Mouse (Mus musculus) forelimb bud, embryonic 11.5 days (tissue): Measurements from ENCODE around the gene Sox9.

Experiments used
- DNase-seq: peaks from one replicate; pipeline ENCODE4 v3.0.0-alpha.2; 2012; ENCODE audit warnings: low read depth, low spot score

The Sox9 gene

DNA sequence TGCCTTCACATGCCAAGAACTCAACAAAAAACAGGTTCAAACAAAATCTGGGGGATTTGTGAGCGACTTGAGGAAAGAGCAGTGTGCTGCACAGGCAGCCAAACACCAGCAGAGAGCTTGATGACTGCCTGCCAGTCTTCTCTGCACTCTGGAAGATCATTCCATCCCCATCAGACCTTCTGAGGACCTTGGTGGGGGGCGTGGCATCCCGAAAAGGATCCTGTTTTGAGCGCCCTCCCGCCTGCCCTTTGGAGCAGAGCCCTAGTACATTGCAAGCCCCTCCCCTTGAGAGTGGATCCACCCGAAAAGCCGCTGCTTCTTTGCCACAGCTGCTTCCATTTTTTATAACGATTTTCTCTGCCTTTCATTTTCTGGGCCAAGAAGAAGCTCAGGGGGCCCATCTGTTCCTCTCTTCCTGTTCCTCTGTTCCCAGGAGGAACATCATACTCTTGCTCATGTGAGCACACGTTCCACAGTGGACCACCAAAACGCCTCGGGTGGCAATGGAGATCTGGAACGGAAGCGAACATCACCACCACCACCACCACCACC lies 16.9 kb downstream of the Sox9 start:
- DNase-seq = no peak

DNA sequence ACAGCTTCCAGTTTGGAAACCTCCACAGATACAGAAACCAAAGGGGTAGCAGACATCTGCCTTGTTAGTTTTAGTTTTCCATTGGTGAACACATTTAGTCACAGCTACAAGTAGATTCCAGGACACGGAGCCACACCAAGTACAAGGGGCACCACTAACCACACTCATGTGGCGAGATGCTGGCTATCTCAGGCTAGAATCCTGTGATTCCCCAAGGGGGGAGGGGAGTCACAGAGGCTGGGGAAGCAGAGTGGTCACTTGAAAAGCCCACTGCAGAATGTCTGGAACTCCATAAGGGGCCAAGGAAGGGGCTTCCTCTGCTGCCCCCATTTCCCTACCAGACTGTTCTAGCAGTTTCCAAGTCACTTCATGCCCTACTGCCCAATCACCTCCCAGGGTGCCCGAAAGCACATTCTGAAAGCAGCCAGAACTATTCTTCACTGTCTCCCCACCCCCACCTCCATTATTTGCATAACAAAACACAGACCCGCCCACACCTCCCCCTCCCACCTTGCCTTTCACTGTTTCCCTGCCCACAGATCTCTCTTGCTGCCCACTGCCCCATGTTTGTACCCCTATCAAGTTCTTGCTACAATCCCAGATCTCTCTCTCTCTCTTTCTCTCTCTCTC lies 19.3 kb downstream of the Sox9 start:
- DNase-seq = no peak

DNA sequence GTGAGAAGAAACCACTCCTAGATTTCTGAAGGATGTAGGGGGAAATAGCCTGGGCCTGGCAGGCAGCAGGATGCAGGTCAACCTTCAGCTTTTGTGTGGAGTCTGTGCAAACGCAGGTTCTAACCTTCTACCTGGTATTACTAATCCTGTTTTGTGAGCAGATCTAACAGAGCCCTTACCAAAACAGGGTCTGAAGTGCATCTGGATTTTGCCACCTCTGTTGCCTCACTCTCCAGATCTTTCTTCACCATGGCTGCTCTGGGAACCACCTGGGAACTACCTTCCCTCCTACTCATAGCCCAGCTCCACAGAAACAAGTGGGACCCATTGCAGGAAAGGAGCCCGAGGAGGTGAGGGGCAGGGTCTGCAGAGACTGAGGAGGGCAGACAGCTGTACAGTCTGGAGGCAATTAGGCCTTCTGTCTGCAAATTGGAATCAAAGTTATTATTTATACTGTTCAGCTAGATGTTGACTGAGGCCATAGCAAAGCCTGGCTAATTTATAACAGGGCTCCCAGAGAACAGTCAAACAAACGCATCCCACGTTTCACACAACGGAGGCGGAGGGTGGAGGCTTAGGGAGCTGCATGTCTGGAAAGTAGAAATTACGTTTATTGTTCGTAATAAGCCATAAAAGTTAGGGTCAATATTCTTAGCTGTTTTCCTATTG lies 25.9 kb downstream of the Sox9 start:
- DNase-seq = no peak

DNA sequence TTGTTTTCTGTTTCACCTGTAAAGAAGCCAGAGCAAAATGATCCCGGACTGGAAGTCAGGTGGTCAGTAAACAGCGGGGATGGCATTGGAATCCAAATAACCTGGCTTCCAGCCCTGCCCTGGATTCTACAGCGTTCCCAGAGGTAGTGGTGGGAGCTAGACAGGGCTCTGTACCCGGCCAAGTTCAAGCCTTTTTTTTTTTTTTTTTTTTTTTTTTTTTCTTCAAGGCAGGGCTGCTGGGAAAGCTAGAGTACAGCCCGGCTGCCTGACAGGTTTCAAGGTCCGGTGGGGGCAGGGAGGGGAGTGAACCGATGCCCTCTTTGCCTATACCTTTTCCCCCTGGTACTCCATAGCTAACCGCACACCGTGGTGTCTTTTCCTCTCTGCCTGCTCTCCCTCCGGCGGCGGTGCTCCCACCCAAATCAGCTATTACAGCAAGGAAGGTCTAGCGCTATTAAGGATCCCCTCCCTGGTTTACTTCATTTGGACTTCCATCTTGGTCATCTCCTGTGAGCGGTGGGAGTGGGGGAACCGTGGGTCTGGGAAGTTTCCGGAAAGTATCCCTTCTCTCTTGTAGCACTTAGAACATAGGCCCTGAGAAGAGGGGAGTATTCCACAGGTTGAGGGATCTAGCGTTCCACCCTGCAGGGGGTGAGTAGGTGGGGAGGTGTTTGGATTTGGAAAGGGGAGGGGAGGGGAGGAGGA lies 28.6 kb downstream of the Sox9 start:
- peak; percentile 19 for DNase-seq

DNA sequence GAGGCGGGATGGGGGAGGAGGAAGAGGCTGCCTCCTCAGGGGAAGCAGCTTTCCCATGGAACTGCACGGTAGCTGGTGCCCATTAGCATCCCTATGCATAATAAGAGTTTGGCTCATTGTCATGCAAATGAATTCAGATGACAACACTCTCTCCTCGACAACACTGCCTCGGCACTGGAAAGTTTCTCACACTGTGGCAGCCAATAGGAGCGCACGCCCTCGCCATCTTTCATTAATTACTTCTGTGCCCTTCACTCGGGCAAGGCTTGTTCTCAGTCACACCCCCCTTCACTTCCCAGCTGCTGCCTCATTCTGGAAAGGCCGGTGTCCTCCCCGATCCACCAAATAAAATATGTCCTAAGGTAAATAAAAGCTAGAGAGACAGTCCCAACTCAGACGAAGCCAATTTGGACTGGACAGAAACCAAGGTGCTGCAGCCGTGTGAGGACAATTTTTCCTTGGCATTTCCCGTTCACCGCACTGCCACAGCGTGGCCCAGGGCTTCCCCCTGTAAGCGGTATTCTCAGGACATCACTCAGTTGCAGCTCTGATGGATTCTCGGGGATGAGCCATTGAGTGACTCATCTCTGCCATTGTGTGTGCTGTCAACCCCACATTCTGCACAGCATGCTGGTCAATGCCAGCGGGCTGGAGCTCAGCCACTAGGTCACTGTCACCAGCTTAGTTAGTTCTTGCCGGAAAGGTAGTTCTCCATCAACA lies 29.3 kb downstream of the Sox9 start:
- peak; percentile 17 for DNase-seq

DNA sequence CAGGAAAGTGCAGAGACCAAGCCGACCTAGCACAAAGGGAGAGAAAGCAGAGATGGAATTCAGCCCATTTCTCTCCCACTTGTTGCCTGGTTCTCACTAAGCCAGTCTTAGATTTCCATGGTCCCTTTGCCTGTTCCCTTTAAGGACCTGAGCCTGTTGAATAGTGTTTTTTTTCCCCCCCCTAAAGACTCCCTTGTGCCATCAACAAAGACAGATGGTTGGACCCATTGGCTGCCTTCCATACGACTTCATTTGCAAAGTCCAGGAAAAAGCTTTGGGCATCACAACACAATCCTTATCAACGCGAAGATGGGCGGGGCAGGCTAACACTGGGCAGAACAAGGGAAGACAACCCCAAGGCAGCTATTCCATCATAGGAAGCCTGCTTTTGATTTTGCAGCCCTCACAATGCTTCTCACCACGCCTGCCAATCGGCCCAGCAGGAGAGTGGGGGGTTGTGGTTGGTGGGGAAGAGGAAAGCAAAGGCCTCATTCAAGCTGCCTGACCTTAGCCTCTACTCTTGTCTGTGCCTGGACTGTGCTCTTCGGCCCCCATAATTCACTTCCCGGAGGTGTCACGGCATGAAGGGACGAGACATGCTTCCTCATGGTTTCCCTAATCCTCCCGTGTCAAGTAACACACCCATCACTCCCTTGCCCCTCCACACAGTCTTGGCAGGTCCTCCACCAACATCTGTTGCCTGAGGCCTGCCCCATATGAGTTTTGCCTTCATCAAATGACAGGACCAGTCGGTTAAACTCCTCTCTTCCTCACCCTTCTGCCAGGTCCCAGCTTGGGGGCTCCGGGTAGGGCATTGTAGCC lies 36.0 kb downstream of the Sox9 start:
- DNase-seq = no peak

DNA sequence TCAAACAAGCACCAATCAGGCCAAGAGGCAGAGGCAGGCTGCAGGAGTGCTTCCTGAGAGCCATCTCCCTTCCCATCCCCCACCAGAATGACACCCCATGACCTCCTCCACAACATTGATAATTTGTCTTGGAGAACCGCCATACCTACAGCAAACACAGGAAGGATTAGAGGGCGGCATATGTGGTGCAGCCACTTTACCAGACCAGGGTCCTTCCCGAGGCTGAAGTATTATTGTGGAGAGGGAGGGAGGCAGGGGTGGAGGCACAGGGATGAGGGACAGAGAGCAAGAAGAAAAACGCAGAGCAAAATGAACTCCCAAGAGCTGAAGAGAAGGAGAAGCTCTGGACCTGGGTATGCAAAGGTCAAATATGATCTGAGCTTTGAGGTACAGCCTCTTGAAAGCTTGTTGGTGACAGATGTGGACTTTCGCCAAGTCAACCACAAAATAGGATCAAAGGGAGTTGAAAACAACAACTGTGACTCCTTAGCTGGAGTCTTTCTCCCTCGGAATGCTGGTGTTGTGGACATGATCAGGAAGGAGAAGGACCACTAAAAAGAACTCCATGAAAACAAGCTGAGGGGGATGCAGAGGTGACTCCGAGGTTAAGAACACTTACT lies 36.7 kb downstream of the Sox9 start:
- DNase-seq = no peak

DNA sequence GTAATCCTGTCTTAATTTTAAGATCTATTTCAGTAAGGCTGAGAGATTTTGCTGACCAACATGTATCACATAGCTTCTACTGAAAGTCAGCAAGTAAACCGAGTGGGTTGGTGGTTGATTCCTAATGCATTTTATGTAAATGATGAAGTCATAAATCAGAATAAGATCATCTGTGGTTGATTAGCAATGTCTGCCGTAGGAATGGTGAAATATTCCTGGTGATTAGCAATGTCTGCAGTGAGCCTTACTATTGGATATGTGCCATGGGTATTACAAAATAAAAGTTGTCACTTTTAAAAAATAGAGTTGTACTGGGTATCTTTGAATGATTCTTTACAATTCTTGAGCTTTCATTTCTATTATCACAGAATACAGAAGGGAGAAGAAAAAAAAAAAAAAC lies 39.5 kb downstream of the Sox9 start:
- DNase-seq = no peak

DNA sequence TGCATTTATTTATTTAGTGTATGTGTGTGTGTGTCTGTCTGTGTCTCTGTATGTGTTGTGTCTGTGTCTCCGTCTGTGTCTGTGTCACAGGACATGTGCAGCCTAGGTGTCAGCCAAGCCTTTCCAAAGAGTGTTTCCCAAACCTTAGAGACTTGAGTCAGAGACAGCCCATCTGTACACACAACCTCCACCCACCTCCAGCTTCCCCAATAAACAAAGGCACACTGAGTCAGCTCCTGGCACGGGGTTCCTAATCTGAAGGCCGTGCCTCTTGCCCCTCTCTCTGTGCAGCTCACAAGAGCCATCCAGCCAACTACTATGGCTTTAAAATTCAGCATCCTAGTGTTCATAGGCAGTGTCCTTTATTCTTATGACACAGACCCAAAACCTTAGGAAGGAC lies 42.1 kb downstream of the Sox9 start:
- DNase-seq = no peak

DNA sequence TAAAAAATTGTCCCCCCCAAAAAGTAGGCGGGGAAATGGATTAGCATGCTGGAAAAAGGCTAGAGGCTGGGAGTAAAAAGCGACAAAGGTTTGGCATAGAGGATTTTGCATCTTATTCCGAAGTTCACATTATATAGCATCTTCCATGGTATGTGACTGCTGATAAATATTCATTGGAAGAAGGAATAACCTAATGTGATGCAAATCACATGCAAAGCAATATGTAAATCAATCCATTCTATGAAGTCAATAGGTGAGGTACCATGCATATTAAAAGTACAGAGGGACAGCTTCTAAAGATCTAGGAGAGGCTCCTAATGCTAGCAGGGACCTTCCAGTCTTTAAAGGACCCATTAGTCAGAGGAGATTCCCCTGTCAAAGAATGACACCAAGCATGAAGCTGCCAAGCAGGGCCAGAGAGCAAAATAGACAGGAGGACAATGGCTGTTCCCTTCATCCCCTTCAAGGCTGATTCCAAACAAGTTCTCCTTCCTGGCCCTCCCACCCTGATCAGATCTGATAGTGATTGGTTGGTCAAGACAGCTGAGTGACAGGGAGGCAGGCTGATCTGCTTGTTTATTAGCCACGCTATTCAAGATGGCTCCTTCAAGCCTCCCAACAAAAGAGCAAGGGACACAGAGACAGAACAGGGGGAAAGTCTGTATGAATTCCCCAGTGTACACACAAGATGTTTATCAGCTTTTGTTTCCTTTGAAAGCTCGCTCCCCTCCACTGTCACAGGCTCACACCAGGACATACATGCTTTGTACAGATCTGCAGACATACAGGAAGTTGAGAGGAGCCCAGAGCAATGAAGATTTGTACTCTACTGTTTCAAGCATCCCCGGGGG lies 44.4 kb downstream of the Sox9 start:
- no peak for DNase-seq

DNA sequence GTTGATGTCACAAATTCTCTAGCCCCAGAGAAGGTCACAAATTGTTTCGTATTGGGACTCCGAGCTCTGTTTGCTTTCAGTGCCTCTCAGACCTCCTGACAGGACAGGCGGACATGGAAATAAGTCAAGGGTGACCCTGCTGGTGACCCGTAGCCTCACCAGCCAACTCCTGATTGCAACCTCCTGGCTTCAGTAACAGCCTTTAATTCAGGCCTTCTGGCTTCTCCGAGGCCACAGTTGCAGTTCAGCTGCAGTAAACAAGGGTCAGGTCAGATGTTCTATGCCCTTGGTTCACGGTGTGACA lies 45.0 kb downstream of the Sox9 start:
- no peak for DNase-seq

DNA sequence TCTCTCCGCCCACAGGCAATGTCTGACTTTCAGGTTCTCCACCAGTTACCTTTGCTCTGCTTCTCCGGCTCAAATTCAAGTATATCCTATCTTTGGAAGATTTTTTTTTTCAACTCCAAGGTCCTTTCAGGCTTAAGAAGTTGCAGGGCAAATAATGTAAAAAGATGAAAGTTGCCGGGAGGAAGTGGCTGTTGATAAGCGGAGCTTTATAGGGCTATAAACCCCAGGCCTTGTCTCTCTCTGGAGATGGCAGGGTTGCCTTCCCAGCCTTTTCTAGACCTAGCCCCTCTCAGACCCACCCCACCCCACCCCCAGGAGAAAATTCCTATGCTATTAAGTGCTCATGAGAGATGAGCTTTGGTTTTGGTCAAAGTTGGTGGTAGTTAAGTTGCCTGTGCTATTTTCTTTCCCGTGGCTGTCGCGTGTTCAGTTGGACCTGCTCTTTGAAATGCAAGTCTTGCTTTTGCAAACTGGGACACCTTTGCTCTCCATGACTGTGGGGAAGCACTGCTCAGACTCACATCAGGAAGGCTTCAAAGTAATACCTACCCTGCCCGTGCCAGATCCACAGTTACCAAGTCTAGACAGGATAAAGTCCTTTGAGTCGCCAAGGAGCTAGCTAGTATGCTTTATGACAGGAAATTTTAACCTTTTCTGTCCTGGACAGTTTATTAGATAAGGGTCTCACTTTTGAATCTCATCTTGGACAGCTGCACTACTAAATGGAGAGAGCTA lies 46.7 kb downstream of the Sox9 start:
- no peak for DNase-seq

DNA sequence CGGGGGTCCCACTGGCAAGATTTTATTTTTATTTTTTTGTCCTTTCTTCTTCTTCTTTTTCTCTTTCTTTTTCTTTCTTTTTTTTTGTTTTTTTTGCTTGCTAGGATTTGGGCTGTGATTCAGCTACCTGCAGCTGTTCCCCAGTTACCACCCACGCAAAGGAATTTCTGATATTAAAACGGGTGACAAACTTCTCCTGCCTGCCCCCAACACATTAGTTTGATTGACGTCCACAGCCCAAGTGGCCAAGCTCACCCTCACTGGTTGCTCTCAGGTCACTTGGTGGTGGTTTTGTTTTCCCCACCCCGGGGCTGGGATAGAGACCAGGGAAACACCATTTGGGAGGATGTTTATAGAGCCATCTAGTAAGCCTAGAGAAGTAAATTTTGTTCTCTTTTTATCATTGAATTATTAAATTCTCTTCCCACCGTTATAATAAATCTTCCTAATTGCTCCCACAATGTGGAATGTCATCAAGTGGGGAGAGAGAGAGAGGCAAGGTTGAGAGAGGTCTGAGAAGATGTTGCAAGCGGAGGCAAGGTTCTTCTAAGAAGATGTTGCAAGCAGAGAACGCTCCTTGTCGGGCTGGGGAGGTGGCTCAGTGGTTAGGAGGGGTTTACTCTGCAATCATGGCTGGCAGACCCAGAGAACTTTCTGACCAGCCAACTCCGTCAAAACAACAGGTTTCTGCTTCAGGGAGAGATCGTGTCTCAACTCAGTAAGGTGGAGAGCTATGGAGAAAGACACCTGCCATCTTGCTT lies 52.4 kb downstream of the Sox9 start:
- DNase-seq = no peak

DNA sequence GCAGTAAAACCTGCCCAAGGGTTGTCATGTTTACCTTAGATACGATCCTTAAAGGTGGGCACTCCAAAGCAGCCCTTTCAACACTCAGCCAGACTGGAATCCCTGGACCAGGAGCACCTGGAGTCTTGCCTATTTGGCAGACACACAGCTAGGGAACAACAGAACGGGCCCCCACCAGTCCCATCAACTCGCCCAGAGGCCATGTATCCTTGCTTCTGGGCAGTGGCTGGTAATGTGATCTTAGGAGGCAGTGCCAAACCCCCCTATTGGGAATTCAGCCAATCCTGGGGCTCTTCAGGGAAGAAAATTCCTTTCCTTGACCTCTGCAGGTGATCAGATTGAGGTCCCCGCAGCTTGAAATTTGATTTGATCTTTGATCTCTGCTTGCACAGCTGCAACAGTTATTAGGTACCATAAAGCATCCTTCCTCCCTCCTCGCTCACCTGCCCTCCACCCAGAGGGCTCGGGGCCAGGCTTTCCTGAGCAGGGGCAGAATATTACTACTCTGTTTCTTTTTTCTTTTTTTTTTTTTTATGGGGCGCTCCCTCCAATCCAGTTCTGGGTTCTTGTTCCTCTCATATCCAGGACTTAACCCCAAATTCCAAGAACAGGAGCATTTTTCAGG lies 53.6 kb downstream of the Sox9 start:
- DNase-seq = peak; percentile 57
